Comparison of ENCODE assay signal across 10 mouse cellular contexts in genomic region chr10:70204505-70205399, GRCm38 (mm10). TPM values are rescaled to one million over a fixed set of nuclear protein-coding genes. Genes with fewer than 3 reads are reported as not detected.
DNase-seq lines count a peak whose midpoint lies in the region; ATAC-seq and TF ChIP-seq lines count a peak whose summit lies in the region.
"Had no signal": no experiment of that assay in that cellular context is flagged by ENCODE, and none has a peak within 500 bp of the region (broad histone marks: within the 10 kb centered on the region; RNA-seq: fewer than 3 reads in every experiment).

TSS of gene Mrln (plus strand) at chr10:70204664.

- WGBS in heart, embryonic 14.5 days, result 66% methylated on average over 17 of the region's 17 CpGs
- 65% methylated on average over 17 of the region's 17 CpGs for WGBS in embryonic facial prominence, embryonic 10.5 days
- WGBS in kidney, postnatal 0 days, result 13% methylated on average over 17 of the region's 17 CpGs
- WGBS in hindbrain, embryonic 12.5 days, result 62% methylated on average over 17 of the region's 17 CpGs

- H3K27ac ChIP-seq in heart, embryonic 14.5 days (replicated peaks in 1 of 2; ENCODE audit: control insufficient read depth in 1 of 2, insufficient read depth in 1 of 2, low read depth in 2 of 2, low read length in 2 of 2), result no peak within 1 kb of the TSS
- H3K27ac ChIP-seq in embryonic facial prominence, embryonic 10.5 days (replicated peaks), result 0 out of 2 replicates have a peak within 1 kb of the TSS, but pooled peaks have one; percentile 30
- peak within 1 kb of the TSS; percentile 60 for H3K27ac ChIP-seq in kidney, postnatal 0 days
- H3K27ac ChIP-seq in hindbrain, embryonic 12.5 days, result no peak within 1 kb of the TSS
- H3K27ac ChIP-seq: liver, embryonic 14.5 days had no signal

- H3K9me3 ChIP-seq in heart, embryonic 14.5 days (ENCODE audit: control insufficient read depth, low read length), result no peaks in the 10 kb centered on the region
- H3K9me3 ChIP-seq in embryonic facial prominence, embryonic 10.5 days, result no peaks in the 10 kb centered on the region
- H3K9me3 ChIP-seq in kidney, postnatal 0 days (replicated peaks; ENCODE audit: low read length), result no peaks in the 10 kb centered on the region
- H3K9me3 ChIP-seq in hindbrain, embryonic 12.5 days (replicated peaks), result no peaks in the 10 kb centered on the region

- H3K27me3 ChIP-seq in heart, embryonic 14.5 days (ENCODE audit: control insufficient read depth, insufficient read depth, low read length), result no peaks in the 10 kb centered on the region
- H3K27me3 ChIP-seq in Patski, result no peaks in the 10 kb centered on the region
- no peaks in the 10 kb centered on the region for H3K27me3 ChIP-seq in embryonic facial prominence, embryonic 10.5 days (replicated peaks; ENCODE audit: low read depth, poor library complexity, severe bottlenecking)
- H3K27me3 ChIP-seq in kidney, postnatal 0 days (ENCODE audit: insufficient read depth, low read length), result no peaks in the 10 kb centered on the region
- H3K27me3 ChIP-seq in hindbrain, embryonic 12.5 days, result no peaks in the 10 kb centered on the region

- H3K9ac ChIP-seq in heart, embryonic 14.5 days (ENCODE audit: low read length), result no peak within 1 kb of the TSS
- no peak within 1 kb of the TSS for H3K9ac ChIP-seq in kidney, postnatal 0 days (ENCODE audit: low read depth, low read length)
- no peak within 1 kb of the TSS for H3K9ac ChIP-seq in hindbrain, embryonic 12.5 days
- H3K9ac ChIP-seq: liver, embryonic 14.5 days had no signal

- no peak for TF ChIP-seq CTCF in Patski (IDR thresholded peaks at IDR 0.05)
- TF ChIP-seq CTCF in kidney, postnatal 0 days (IDR thresholded peaks at IDR 0.05; ENCODE audit: low read depth), result no peak

- intact Hi-C loops in heart, postnatal 36 days (cut with DNase I), result no loop called here

- 0 out of 2 replicates have a peak within 1 kb of the TSS, but pooled peaks have one; percentile 3 for H3K4me2 ChIP-seq in heart, embryonic 14.5 days (ENCODE audit: low read length)
- peak within 1 kb of the TSS; percentile 37; the same call in 1 of the 2 replicates for H3K4me2 ChIP-seq in kidney, postnatal 0 days (ENCODE audit: low read length)
- no peak within 1 kb of the TSS for H3K4me2 ChIP-seq in hindbrain, embryonic 12.5 days (replicated peaks)

- POLR2A ChIA-PET in Patski (lab: Charles Lee), result interaction anchor here (1.4 kb wide), 1 partner anchor 21 kb away, joined by 3 read pairs; no protein-coding TSS in a partner anchor

- no peak for DNase-seq in heart, postnatal 36 days
- peak; percentile 78 for DNase-seq in Patski (ENCODE audit: low read depth, low spot score)
- no peak for DNase-seq in embryonic facial prominence, embryonic 10.5 days (ENCODE audit: low spot score)
- DNase-seq in kidney, postnatal 0 days (ENCODE audit: low spot score), result peak; percentile 81
- no peak for DNase-seq in MN1 (ENCODE audit: low spot score)
- no peak for DNase-seq in adipocyte (ENCODE audit: low spot score)

- no peaks in the 10 kb centered on the region for H3K4me1 ChIP-seq in heart, embryonic 14.5 days (ENCODE audit: control insufficient read depth in 2 of 2, insufficient read depth in 2 of 2, low read length in 2 of 2)
- peaks cover 22% of the 10 kb centered on the region for H3K4me1 ChIP-seq in embryonic facial prominence, embryonic 10.5 days
- peaks cover 4% of the 10 kb centered on the region; the same call in 1 of the 2 replicates for H3K4me1 ChIP-seq in kidney, postnatal 0 days (replicated peaks; ENCODE audit: insufficient read depth, low read length)
- H3K4me1 ChIP-seq in hindbrain, embryonic 12.5 days, result no peaks in the 10 kb centered on the region; the same call in 1 of the 2 replicates

- no peak within 1 kb of the TSS for H3K4me3 ChIP-seq in heart, embryonic 14.5 days (ENCODE audit: control insufficient read depth in 1 of 2, insufficient read depth in 1 of 2, low read depth in 1 of 2, low read length in 2 of 2)
- no peak within 1 kb of the TSS for H3K4me3 ChIP-seq in embryonic facial prominence, embryonic 10.5 days
- H3K4me3 ChIP-seq in kidney, postnatal 0 days (replicated peaks; ENCODE audit: low read depth, low read length), result no peak within 1 kb of the TSS
- H3K4me3 ChIP-seq in hindbrain, embryonic 12.5 days, result no peak within 1 kb of the TSS

- CTCF ChIA-PET in Patski (lab: Charles Lee), result interaction anchor here (0.6 to 1.2 kb wide), 2 partner anchors 92 to 246 kb away, joined by 3 to 4 read pairs; no protein-coding TSS in a partner anchor

- ATAC-seq in heart, embryonic 14.5 days (ENCODE audit: insufficient number of reproducible peaks, insufficient read depth, low FRiP score, low read depth), result no peak
- peak; percentile 82 for ATAC-seq in Patski
- peak; percentile 57 for ATAC-seq in kidney, postnatal 0 days (replicated peaks; ENCODE audit: low FRiP score, low read depth)
- no peak for ATAC-seq in hindbrain, embryonic 12.5 days (ENCODE audit: low FRiP score)

- H3K36me3 ChIP-seq in heart, embryonic 14.5 days (ENCODE audit: control insufficient read depth, insufficient read depth, low read length), result no peaks in the 10 kb centered on the region
- H3K36me3 ChIP-seq in embryonic facial prominence, embryonic 10.5 days (replicated peaks), result no peaks in the 10 kb centered on the region
- H3K36me3 ChIP-seq in kidney, postnatal 0 days (ENCODE audit: insufficient read depth, low read length), result no peaks in the 10 kb centered on the region
- no peaks in the 10 kb centered on the region for H3K36me3 ChIP-seq in hindbrain, embryonic 12.5 days

- in situ Hi-C loops in Patski (cut with MboI; ENCODE audit: low pct_unique_long_range_greater_than_20kb), result no loop called here

RNA-seq across cellular contexts. Expression of gene Mrln, which starts in this region (rescaled TPM):
- 0.92 and 1.6 TPM in 2 replicates for polyA plus RNA-seq in heart, embryonic 14.5 days (2014; fragmentation: Nextera tagmentation; extraction: Ambion mirVana)
- total RNA-seq in heart, postnatal 36 days (2021), result 1 to 10 TPM; 3.1 to 4.0 TPM
- not detected for polyA plus RNA-seq in Patski (2021)
- polyA plus RNA-seq in embryonic facial prominence, embryonic 10.5 days (2016; fragmentation: Nextera tagmentation; extraction: Ambion mirVana), result 2.1 and 2.6 TPM in 2 replicates
- polyA plus RNA-seq in kidney, postnatal 0 days (2015; fragmentation: Nextera tagmentation; extraction: Ambion mirVana), result 6.0 and 9.8 TPM in 2 replicates
- polyA plus RNA-seq in hindbrain, embryonic 12.5 days (2016; fragmentation: Nextera tagmentation; extraction: Ambion mirVana), result 3.8 and 7.2 TPM in 2 replicates
- total RNA-seq: common myeloid progenitor, adult 5-6 weeks had no signal

Comparison
In these comparisons a context has a peak if more than half of its experiments do, and no peak if none do; other contexts are left out.
1. Peak in DNase-seq and ATAC-seq in Patski; RNA of the gene not detected or under 1 TPM.
2. H3K27ac ChIP-seq: peak in embryonic facial prominence, embryonic 10.5 days (single experiment) and kidney, postnatal 0 days (single experiment); none in heart, embryonic 14.5 days (0 of 2) and hindbrain, embryonic 12.5 days (single experiment).